Mouse (Mus musculus) adrenal gland (tissue): Measurements from ENCODE around the gene Hand1.
"Not testable (repeated sequence)": the region's sequence is repeated elsewhere in the genome, so short reads cannot be mapped to it uniquely, and the experiment has no call there.

Experiments used
- intact Hi-C: fragments of 180-260 bp; cut with DNase I; formaldehyde crosslinking; loops from one replicate; pipeline ENCODE4 v1.15.1; 2025

Gene Hand1

GRCm38 (mm10) chr11:57834031-57834430 is 1.4 kb upstream of the Hand1 start:
- intact Hi-C loops: no loop called here

- intact Hi-C loops: no loop called here
Observed at GRCm38 (mm10) chr11:57833296-57833977, 819 bp upstream of the Hand1 start.

GRCm38 (mm10) chr11:57831861-57832260 is 757 bp downstream of the Hand1 start:
- intact Hi-C loops: no loop called here

GRCm38 (mm10) chr11:57831281-57831781 is 1.3 kb downstream of the Hand1 start:
- intact Hi-C loops: no loop called here

GRCm38 (mm10) chr11:57829871-57830775 is 2.5 kb downstream of the Hand1 start:
- intact Hi-C loops: no loop called here

GRCm38 (mm10) chr11:57828955-57829870 is 3.4 kb downstream of the Hand1 start:
- intact Hi-C loops: no loop called here

GRCm38 (mm10) chr11:57827915-57828545 is 4.6 kb downstream of the Hand1 start:
- intact Hi-C loops: no loop called here

GRCm38 (mm10) chr11:57827048-57827914 is 5.3 kb downstream of the Hand1 start:
- intact Hi-C loops: no loop called here

GRCm38 (mm10) chr11:57825234-57825633 is 7.4 kb downstream of the Hand1 start:
- intact Hi-C loops: not testable (repeated sequence)

- intact Hi-C loops: no loop called here
Observed at GRCm38 (mm10) chr11:57823714-57824113, 8.9 kb downstream of the Hand1 start.

- intact Hi-C loops: not testable (repeated sequence)
Observed at GRCm38 (mm10) chr11:57823159-57823558, 9.5 kb downstream of the Hand1 start.

GRCm38 (mm10) chr11:57819999-57820581 is 12.5 kb downstream of the Hand1 start:
- intact Hi-C loops: loop anchor here (2.0 kb wide), 1 partner anchor 115 kb away; no protein-coding TSS in a partner anchor

GRCm38 (mm10) chr11:57818189-57818588 is 14.4 kb downstream of the Hand1 start:
- intact Hi-C loops: no loop called here

- intact Hi-C loops: no loop called here
Observed at GRCm38 (mm10) chr11:57813641-57814040, 19.0 kb downstream of the Hand1 start.

- intact Hi-C loops: no loop called here
Observed at GRCm38 (mm10) chr11:57812212-57812611, 20.4 kb downstream of the Hand1 start.

- intact Hi-C loops: no loop called here
Observed at GRCm38 (mm10) chr11:57811006-57811405, 21.6 kb downstream of the Hand1 start.

GRCm38 (mm10) chr11:57809732-57810098 is 22.9 kb downstream of the Hand1 start:
- intact Hi-C loops: no loop called here

- intact Hi-C loops: no loop called here
Observed at GRCm38 (mm10) chr11:57809017-57809731, 23.4 kb downstream of the Hand1 start.

GRCm38 (mm10) chr11:57805047-57805446 is 27.6 kb downstream of the Hand1 start:
- intact Hi-C loops: no loop called here
